ENCODE assay signal across 18 mouse cellular contexts in the genomic region with DNA sequence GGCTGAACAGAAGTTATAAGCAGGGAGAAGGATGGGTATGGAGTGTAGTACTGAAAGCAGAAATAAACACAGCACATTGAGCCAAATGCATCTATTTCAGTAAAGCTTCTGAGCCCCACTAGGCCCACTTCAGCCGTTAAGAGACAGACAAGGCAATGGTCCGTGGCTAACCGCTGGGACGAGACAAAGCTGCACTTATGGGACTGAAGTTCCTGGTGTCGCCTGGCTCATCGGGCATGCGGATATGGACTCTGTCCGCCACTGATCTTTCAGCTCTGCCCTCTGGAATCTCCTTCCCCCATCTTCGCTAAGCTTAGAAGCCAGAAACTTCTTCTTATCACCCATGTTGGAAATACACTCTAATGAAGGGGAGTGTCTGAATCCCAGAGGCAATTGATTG.
DNase-seq lines count a peak whose midpoint lies in the region; ATAC-seq and TF ChIP-seq lines count a peak whose summit lies in the region.
"Had no signal": no experiment of that assay in that cellular context is flagged by ENCODE, and none has a peak within 500 bp of the region (broad histone marks: within the 10 kb centered on the region; RNA-seq: fewer than 3 reads in every experiment).

No protein-coding gene starts in this region.

- WGBS in intestine, embryonic 15.5 days: 64% methylated on average over 9 of the region's 9 CpGs
- 79% methylated on average over 9 of the region's 9 CpGs for WGBS in intestine, postnatal 0 days
- WGBS in neural tube, embryonic 15.5 days: 51% methylated on average over 9 of the region's 9 CpGs

- no peak overlapping the region for H3K4me3 ChIP-seq in intestine, embryonic 15.5 days (replicated peaks)
- no peak overlapping the region for H3K4me3 ChIP-seq in intestine, postnatal 0 days (ENCODE audit: low read depth, low read length)
- H3K4me3 ChIP-seq in neural tube, embryonic 15.5 days (replicated peaks): no peak overlapping the region
- H3K4me3 ChIP-seq: forebrain, embryonic 15.5 days; hindbrain, embryonic 12.5 days; megakaryocyte, embryonic 14.5 days had no signal

- peak; percentile 72 for ATAC-seq in frontal cortex, adult (ENCODE audit: low TSS enrichment)
- ATAC-seq in intestine, embryonic 15.5 days: no peak
- ATAC-seq in intestine, postnatal 0 days: no peak
- ATAC-seq in neural tube, embryonic 15.5 days (ENCODE audit: low FRiP score): no peak
- ATAC-seq: forebrain, embryonic 15.5 days; liver, postnatal 0 days; Patski had no signal

- H3K36me3 ChIP-seq in intestine, embryonic 15.5 days: no peaks in the 10 kb centered on the region
- no peaks in the 10 kb centered on the region for H3K36me3 ChIP-seq in intestine, postnatal 0 days (ENCODE audit: control insufficient read depth, insufficient read depth)
- no peaks in the 10 kb centered on the region for H3K36me3 ChIP-seq in neural tube, embryonic 15.5 days
- H3K36me3 ChIP-seq: forebrain, embryonic 15.5 days; hindbrain, embryonic 12.5 days had no signal

- no peak overlapping the region for H3K4me2 ChIP-seq in intestine, embryonic 15.5 days (replicated peaks)
- no peak overlapping the region for H3K4me2 ChIP-seq in intestine, postnatal 0 days (replicated peaks; ENCODE audit: low read depth)
- no peak overlapping the region for H3K4me2 ChIP-seq in neural tube, embryonic 15.5 days
- H3K4me2 ChIP-seq: forebrain, embryonic 15.5 days; hindbrain, embryonic 12.5 days had no signal

- H3K4me1 ChIP-seq in intestine, embryonic 15.5 days (replicated peaks): peaks cover 9% of the 10 kb centered on the region; the same call in 1 of the 2 replicates
- no peaks in the 10 kb centered on the region for H3K4me1 ChIP-seq in intestine, postnatal 0 days (replicated peaks; ENCODE audit: control insufficient read depth, insufficient read depth, low read length)
- peaks cover 23% of the 10 kb centered on the region for H3K4me1 ChIP-seq in neural tube, embryonic 15.5 days
- H3K4me1 ChIP-seq: hindbrain, embryonic 12.5 days; megakaryocyte, embryonic 14.5 days had no signal

- TF ChIP-seq CTCF in intestine, postnatal 0 days (IDR thresholded peaks at IDR 0.05; ENCODE audit: low read depth): no peak

- no peak for DNase-seq in frontal cortex, postnatal 10 days (ENCODE audit: low spot score in 2 of 2)
- no peak for DNase-seq in neural tube, embryonic 10.5 days (ENCODE audit: extremely low spot score, low spot score)
- no peak for DNase-seq in adrenal gland, postnatal 36 days
- DNase-seq in spleen, postnatal 4 days (ENCODE audit: low spot score in 2 of 2): no peak
- DNase-seq: cerebellum, adult 8-10 months; gastrocnemius, postnatal 14 days; layer of hippocampus, postnatal 36 days; liver, postnatal 0 days; right cerebral cortex, postnatal 14 days; thymus, postnatal 14 days had no signal

- no peaks in the 10 kb centered on the region for H3K9me3 ChIP-seq in intestine, embryonic 15.5 days
- no peaks in the 10 kb centered on the region for H3K9me3 ChIP-seq in intestine, postnatal 0 days (ENCODE audit: control insufficient read depth)
- no peaks in the 10 kb centered on the region for H3K9me3 ChIP-seq in neural tube, embryonic 15.5 days (replicated peaks)
- H3K9me3 ChIP-seq: forebrain, embryonic 15.5 days; hindbrain, embryonic 12.5 days had no signal

- no peak overlapping the region for H3K9ac ChIP-seq in intestine, embryonic 15.5 days
- no peak overlapping the region for H3K9ac ChIP-seq in intestine, postnatal 0 days (ENCODE audit: low read depth, low read length)
- H3K9ac ChIP-seq in neural tube, embryonic 15.5 days (replicated peaks): no peak overlapping the region
- H3K9ac ChIP-seq: forebrain, embryonic 15.5 days; hindbrain, embryonic 12.5 days; liver, postnatal 0 days had no signal

- H3K27ac ChIP-seq in intestine, embryonic 15.5 days: peak overlapping the region; percentile 51; the same call in 1 of the 2 replicates
- no peak overlapping the region for H3K27ac ChIP-seq in intestine, postnatal 0 days (ENCODE audit: low read depth, low read length)
- peak overlapping the region; percentile 43; the same call in 1 of the 2 replicates for H3K27ac ChIP-seq in neural tube, embryonic 15.5 days (replicated peaks)
- H3K27ac ChIP-seq: forebrain, embryonic 15.5 days; hindbrain, embryonic 12.5 days had no signal

- H3K27me3 ChIP-seq in intestine, embryonic 15.5 days (replicated peaks): no peaks in the 10 kb centered on the region
- no peaks in the 10 kb centered on the region for H3K27me3 ChIP-seq in intestine, postnatal 0 days (replicated peaks; ENCODE audit: control insufficient read depth, insufficient read depth, low read length)
- no peaks in the 10 kb centered on the region for H3K27me3 ChIP-seq in neural tube, embryonic 15.5 days (replicated peaks)
- H3K27me3 ChIP-seq: forebrain, embryonic 15.5 days; hindbrain, embryonic 12.5 days; megakaryocyte, embryonic 14.5 days; Patski had no signal
